Mouse (Mus musculus): Measurements from ENCODE around the gene Tex12. TPM values are rescaled to one million over a fixed set of nuclear protein-coding genes. Genes with fewer than 3 reads are reported as not detected.

Tex12 gene
- polyA plus RNA-seq, 1 experiment from 2014 or later, result 0.28 TPM

DNA sequence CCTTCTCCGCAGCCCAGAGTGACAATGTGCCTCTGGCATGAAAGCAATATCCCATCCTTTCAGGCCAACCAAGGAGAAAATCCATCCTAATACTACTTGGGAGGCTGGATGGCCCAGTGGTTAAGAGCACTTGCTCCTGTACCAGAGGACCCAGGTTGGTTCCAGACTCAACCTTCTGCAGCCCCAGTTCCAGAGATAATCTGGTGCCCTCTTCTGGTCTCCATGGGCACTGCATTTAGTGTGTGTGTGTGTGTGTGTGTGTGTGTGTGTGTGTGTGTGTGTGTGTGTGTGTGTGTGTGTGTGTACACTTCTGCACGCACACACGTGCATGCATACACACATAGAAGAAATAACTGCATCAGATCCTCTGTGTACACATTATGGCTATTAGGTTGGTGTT, 32.4 kb upstream of the Tex12 start:
- ATAC-seq, result no peak
- Histone ChIP-seq H3K4me1 (ENCODE audit: control insufficient read depth, insufficient read depth, low read length) (no peaks in the 10 kb centered on the region), H3K4me3 (ENCODE audit: low read depth, low read length) (no peak overlapping the region), H3K27me3 (ENCODE audit: control insufficient read depth, insufficient read depth, low read depth, low read length) (no peaks in the 10 kb centered on the region), H3K9me3 (replicated peaks; ENCODE audit: control insufficient read depth, low read length, poor library complexity, severe bottlenecking) (no peaks in the 10 kb centered on the region), H3K27ac (ENCODE audit: low read length) (no peak overlapping the region), H3K4me2 (ENCODE audit: low read length) (no peak overlapping the region), H3K36me3 (ENCODE audit: control insufficient read depth, insufficient read depth, low read length) (peaks cover 23% of the 10 kb centered on the region), H3K9ac (ENCODE audit: low read depth, low read length) (no peak overlapping the region)
- WGBS, result 85% methylated on average over 3 of the region's 3 CpGs

DNA sequence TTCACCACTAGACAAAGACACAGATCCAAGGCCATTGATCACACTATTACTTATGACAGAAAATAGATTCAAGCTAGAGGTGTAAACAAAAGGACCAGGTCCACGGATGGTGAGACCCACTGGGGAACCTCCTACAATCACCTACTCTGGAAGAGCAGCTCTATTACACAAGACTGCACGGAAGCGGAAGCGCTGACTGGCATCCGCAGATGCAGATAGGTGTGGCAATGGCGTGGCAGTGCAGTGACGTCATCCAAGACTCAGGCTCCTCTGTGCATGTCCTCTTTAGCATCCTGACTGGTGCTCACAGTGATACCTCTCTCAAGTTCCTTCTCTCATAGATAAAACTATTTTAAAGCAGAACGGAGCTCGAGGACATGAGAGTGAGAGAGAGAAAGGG, 31.8 kb upstream of the Tex12 start:
- H3K4me1 ChIP-seq (ENCODE audit: control insufficient read depth, insufficient read depth, low read length), result no peaks in the 10 kb centered on the region
- H3K4me3 ChIP-seq (ENCODE audit: low read depth, low read length), result no peak overlapping the region
- H3K9me3 ChIP-seq (replicated peaks; ENCODE audit: control insufficient read depth, low read length, poor library complexity, severe bottlenecking), result no peaks in the 10 kb centered on the region
- no peak overlapping the region for H3K4me2 ChIP-seq (ENCODE audit: low read length)
- WGBS, result 92% methylated on average over 9 of the region's 9 CpGs
- no peak for ATAC-seq
- H3K9ac ChIP-seq (ENCODE audit: low read depth, low read length), result no peak overlapping the region
- no peaks in the 10 kb centered on the region for H3K27me3 ChIP-seq (ENCODE audit: control insufficient read depth, insufficient read depth, low read depth, low read length)
- peaks cover 18% of the 10 kb centered on the region for H3K36me3 ChIP-seq (ENCODE audit: control insufficient read depth, insufficient read depth, low read length)
- H3K27ac ChIP-seq (ENCODE audit: low read length), result no peak overlapping the region

DNA sequence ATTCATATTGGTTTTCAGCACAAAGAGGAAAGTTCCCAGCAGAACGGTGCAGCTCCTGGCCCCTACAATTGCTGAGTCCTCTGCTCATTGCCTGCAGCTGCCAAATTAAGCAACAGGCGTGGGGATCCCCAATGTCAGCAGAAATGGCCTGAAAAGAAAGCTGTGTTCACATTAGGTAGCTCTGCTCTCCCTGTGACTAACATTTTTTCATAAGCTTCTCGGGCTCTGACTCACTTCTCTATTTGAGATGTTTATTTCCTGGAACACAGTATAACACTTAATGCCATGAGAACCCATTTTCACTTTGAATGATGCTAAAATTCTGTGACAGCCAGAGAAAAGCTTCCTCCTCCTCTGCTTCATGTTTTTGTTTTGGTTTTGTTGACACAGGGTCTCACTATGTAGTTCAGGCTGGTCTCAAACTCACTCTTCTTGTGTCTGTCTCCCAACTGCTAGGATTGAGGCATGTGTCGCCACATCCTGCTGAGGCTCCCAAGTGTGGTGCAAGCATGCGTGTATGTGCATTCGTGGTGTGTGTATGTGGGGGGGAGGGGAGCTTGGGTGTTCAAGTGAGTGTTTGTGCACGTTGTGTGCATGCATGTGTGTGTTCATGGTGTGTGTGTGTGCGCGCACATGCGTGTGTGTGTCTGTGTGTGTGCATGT, 29.9 kb upstream of the Tex12 start:
- Histone ChIP-seq H3K4me3 (ENCODE audit: low read depth, low read length) (no peak overlapping the region), H3K27ac (ENCODE audit: low read length) (no peak overlapping the region), H3K27me3 (ENCODE audit: control insufficient read depth, insufficient read depth, low read depth, low read length) (no peaks in the 10 kb centered on the region), H3K4me2 (ENCODE audit: low read length) (no peak overlapping the region), H3K9ac (ENCODE audit: low read depth, low read length) (no peak overlapping the region), H3K9me3 (replicated peaks; ENCODE audit: control insufficient read depth, low read length, poor library complexity, severe bottlenecking) (no peaks in the 10 kb centered on the region), H3K36me3 (ENCODE audit: control insufficient read depth, insufficient read depth, low read length) (peaks cover 5% of the 10 kb centered on the region), H3K4me1 (ENCODE audit: control insufficient read depth, insufficient read depth, low read length) (no peaks in the 10 kb centered on the region)
- ATAC-seq, result no peak
- 80% methylated on average over 10 of the region's 10 CpGs for WGBS

DNA sequence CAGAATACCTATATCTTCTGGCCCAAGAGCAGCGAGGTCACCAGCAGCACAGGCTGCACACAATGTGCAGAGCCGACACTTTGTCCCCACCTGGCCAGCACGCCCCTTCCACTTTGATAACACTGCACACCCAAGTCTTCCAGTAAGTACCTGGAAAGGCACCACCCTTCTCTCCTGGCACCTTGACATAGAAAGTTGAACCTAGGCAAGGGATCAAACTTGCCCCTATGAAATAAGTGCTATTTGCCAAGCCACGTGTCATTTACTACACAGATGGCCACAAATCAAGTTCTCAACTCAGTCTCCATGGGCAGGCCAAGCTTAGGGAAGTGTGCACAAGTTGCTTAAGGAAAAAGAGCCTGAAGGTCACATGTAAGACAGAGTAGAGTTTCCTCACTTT, 25.8 kb upstream of the Tex12 start:
- Histone ChIP-seq H3K36me3 (ENCODE audit: control insufficient read depth, insufficient read depth, low read length) (no peaks in the 10 kb centered on the region), H3K4me3 (ENCODE audit: low read depth, low read length) (no peak overlapping the region), H3K9ac (ENCODE audit: low read depth, low read length) (no peak overlapping the region), H3K4me2 (ENCODE audit: low read length) (no peak overlapping the region), H3K27ac (ENCODE audit: low read length) (no peak overlapping the region), H3K4me1 (ENCODE audit: control insufficient read depth, insufficient read depth, low read length) (no peaks in the 10 kb centered on the region), H3K27me3 (ENCODE audit: control insufficient read depth, insufficient read depth, low read depth, low read length) (no peaks in the 10 kb centered on the region), H3K9me3 (replicated peaks; ENCODE audit: control insufficient read depth, low read length, poor library complexity, severe bottlenecking) (no peaks in the 10 kb centered on the region)
- WGBS, result 78% methylated on average over 4 of the region's 4 CpGs
- no peak for ATAC-seq

DNA sequence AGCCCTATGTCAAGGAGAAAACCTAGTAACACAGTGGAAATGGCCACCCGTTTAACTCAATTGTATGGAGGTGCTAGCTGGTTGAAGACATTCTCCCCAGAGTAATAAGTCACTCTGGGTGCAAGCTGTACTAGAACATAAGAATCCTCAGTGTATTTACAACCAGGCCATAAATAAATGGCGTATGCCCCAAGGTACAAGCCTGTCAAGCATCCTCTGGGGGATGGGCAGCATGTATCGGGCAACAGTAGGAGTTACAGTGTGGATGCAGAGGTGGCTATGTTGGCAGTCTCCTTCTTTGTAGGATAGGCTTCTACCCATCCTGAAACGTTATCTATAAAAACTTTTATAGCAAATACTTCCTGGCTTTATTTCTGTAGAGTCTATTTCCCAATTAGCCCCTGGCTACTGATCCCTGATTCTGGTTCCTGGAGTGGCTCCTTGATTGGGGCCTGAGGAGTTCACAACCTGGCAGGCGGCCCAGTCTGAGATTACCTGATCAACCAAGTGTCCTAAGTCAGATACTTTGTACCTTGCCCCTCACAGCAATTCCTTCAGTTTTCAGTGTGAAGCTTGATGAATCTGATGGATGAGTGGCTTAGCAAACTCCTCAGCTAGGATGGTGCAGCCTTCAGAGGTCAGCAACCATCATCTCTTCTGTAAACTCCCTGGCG, 24.2 kb upstream of the Tex12 start:
- Histone ChIP-seq H3K4me2 (ENCODE audit: low read length) (no peak overlapping the region), H3K27ac (ENCODE audit: low read length) (no peak overlapping the region), H3K9me3 (replicated peaks; ENCODE audit: control insufficient read depth, low read length, poor library complexity, severe bottlenecking) (no peaks in the 10 kb centered on the region), H3K4me3 (ENCODE audit: low read depth, low read length) (no peak overlapping the region), H3K9ac (ENCODE audit: low read depth, low read length) (no peak overlapping the region), H3K27me3 (ENCODE audit: control insufficient read depth, insufficient read depth, low read depth, low read length) (no peaks in the 10 kb centered on the region), H3K4me1 (ENCODE audit: control insufficient read depth, insufficient read depth, low read length) (no peaks in the 10 kb centered on the region), H3K36me3 (ENCODE audit: control insufficient read depth, insufficient read depth, low read length) (no peaks in the 10 kb centered on the region)
- no peak for ATAC-seq
- 79% methylated on average over 6 of the region's 6 CpGs for WGBS

DNA sequence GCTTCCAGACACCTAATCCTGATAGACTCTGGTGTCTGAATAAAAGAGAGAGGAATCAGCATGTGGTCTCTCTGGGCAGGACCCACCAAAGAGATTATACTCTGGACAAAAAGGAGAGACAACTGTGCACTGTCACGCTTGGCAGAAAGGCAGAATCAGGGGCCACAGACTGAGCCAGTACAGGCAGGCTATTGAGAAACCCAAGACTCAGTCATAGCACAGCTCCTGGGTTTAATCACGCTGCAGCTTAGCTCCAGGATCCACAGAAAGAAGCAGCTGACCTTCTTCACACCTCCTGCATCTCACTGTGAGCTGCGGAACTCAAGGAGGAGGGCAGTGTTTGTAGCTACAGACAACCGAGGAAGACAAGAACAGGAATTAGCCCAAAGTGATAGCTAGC, 19.2 kb upstream of the Tex12 start:
- H3K4me3 ChIP-seq (ENCODE audit: low read depth, low read length), result no peak overlapping the region
- 9% methylated on average over 4 of the region's 4 CpGs for WGBS
- H3K9ac ChIP-seq (ENCODE audit: low read depth, low read length), result no peak overlapping the region
- H3K4me2 ChIP-seq (ENCODE audit: low read length), result no peak overlapping the region
- H3K27me3 ChIP-seq (ENCODE audit: control insufficient read depth, insufficient read depth, low read depth, low read length), result no peaks in the 10 kb centered on the region
- no peaks in the 10 kb centered on the region for H3K9me3 ChIP-seq (replicated peaks; ENCODE audit: control insufficient read depth, low read length, poor library complexity, severe bottlenecking)
- H3K27ac ChIP-seq (ENCODE audit: low read length), result no peak overlapping the region
- H3K36me3 ChIP-seq (ENCODE audit: control insufficient read depth, insufficient read depth, low read length), result no peaks in the 10 kb centered on the region
- ATAC-seq, result no peak
- no peaks in the 10 kb centered on the region for H3K4me1 ChIP-seq (ENCODE audit: control insufficient read depth, insufficient read depth, low read length)

DNA sequence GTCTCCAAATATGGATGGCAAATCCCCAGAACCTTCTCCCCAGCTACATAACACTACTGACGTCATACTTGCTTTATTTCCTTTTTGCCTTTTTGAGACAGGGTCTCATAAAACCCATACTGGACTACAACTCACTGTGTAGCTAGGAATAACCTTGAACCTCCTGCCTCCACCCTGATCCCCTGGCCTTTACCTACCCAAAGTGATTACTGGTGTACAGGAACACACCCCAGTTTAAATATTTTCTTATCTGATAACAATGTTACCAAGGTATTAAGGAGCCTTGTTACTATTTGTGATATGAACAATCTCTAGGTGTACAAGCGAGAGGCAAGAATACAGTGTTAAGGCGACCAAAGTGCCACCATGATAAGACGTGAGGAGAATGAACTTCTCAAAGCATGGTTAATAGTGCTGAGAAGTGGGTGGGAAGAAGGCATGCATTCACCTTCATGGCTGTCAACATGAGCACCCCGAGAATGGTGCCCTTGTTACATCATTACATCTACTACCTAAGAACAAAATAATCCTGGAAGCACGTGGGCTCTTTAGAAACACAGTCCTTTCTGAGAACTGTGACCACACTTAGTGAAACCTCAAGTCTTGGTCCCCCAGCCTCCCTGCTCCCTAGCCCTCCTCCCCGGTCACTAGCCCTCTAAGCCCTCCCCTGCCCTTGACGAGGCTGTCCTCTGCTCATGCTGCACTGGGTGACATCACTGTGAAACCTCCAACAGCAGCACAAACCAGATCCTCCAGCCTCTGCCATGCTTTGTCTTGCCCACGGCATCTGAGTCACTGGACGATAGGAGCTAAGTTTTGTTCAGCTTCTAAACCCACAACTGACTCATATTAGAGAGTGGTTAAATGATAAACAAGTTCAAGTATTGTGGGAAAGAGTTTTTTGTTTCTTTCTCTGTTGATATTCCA, 8.7 kb upstream of the Tex12 start:
- Histone ChIP-seq H3K36me3 (ENCODE audit: control insufficient read depth, insufficient read depth, low read length) (no peaks in the 10 kb centered on the region), H3K4me3 (ENCODE audit: low read depth, low read length) (no peak overlapping the region), H3K4me2 (ENCODE audit: low read length) (no peak overlapping the region), H3K9me3 (replicated peaks; ENCODE audit: control insufficient read depth, low read length, poor library complexity, severe bottlenecking) (no peaks in the 10 kb centered on the region), H3K4me1 (ENCODE audit: control insufficient read depth, insufficient read depth, low read length) (no peaks in the 10 kb centered on the region), H3K27ac (ENCODE audit: low read length) (no peak overlapping the region), H3K27me3 (ENCODE audit: control insufficient read depth, insufficient read depth, low read depth, low read length) (no peaks in the 10 kb centered on the region), H3K9ac (ENCODE audit: low read depth, low read length) (no peak overlapping the region)
- WGBS, result 82% methylated on average over 10 of the region's 10 CpGs
- no peak for ATAC-seq

DNA sequence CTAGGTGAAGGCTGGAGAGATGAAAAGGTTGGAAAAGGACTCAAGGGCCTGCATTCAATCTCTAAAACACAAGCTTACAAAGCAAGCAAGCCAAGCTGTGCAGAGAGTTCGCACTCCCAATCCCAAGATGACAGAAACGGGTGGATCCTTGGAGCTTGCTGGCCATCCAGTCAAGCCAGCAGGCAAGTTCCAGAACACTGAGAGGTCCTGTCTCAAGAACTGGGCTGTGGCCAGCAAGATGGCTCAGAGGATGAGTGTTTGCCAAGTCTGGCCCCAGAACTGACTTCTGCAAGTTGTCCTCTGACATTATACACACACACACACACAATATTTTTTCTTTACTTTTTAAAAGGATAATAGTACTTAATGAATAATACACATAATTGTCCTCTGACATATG, 6.8 kb upstream of the Tex12 start:
- no peaks in the 10 kb centered on the region for H3K9me3 ChIP-seq (replicated peaks; ENCODE audit: control insufficient read depth, low read length, poor library complexity, severe bottlenecking)
- no peaks in the 10 kb centered on the region for H3K36me3 ChIP-seq (ENCODE audit: control insufficient read depth, insufficient read depth, low read length)
- H3K4me2 ChIP-seq (ENCODE audit: low read length), result no peak overlapping the region
- no peaks in the 10 kb centered on the region for H3K4me1 ChIP-seq (ENCODE audit: control insufficient read depth, insufficient read depth, low read length)
- ATAC-seq, result no peak
- no peak overlapping the region for H3K9ac ChIP-seq (ENCODE audit: low read depth, low read length)
- WGBS, result 76% methylated on average over 2 of the region's 2 CpGs
- no peaks in the 10 kb centered on the region for H3K27me3 ChIP-seq (ENCODE audit: control insufficient read depth, insufficient read depth, low read depth, low read length)
- no peak overlapping the region for H3K4me3 ChIP-seq (ENCODE audit: low read depth, low read length)
- no peak overlapping the region for H3K27ac ChIP-seq (ENCODE audit: low read length)

DNA sequence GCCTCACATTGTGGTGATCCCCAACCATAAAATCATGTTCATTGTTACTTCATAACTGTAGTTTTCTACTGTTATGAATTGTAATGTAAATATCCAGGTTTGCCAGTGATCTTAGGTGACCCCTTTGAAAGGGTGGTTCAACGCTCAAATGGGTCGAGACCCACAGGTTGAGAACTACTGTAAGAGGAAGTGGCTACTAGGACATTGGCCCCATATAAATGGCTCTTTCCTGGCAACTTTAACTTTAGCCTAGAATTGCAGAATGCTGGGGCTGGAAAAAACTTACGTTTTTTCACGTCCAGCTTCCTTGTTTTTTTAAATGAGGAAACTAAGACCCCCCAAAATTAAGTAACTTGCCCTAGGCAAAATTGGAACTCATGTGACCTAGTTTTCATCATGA, 6.2 kb upstream of the Tex12 start:
- no peaks in the 10 kb centered on the region for H3K27me3 ChIP-seq (ENCODE audit: control insufficient read depth, insufficient read depth, low read depth, low read length)
- H3K4me2 ChIP-seq (ENCODE audit: low read length), result no peak overlapping the region
- no peaks in the 10 kb centered on the region for H3K36me3 ChIP-seq (ENCODE audit: control insufficient read depth, insufficient read depth, low read length)
- no peak overlapping the region for H3K4me3 ChIP-seq (ENCODE audit: low read depth, low read length)
- no peak for ATAC-seq
- WGBS, result 94% methylated on average over 4 of the region's 4 CpGs
- no peak overlapping the region for H3K9ac ChIP-seq (ENCODE audit: low read depth, low read length)
- no peaks in the 10 kb centered on the region for H3K4me1 ChIP-seq (ENCODE audit: control insufficient read depth, insufficient read depth, low read length)
- no peak overlapping the region for H3K27ac ChIP-seq (ENCODE audit: low read length)
- H3K9me3 ChIP-seq (replicated peaks; ENCODE audit: control insufficient read depth, low read length, poor library complexity, severe bottlenecking), result no peaks in the 10 kb centered on the region
